Mouse (Mus musculus) brain, embryonic 14.5 days (tissue): ENCODE data around the gene Scimp.

Experiments used
- CTCF ChIP-seq: fragments of 200-500 bp; IDR thresholded peaks from 2 replicates; pipeline ENCODE4 v1.5.1; 2012; ENCODE audit warnings: inconsistent platforms, mild to moderate bottlenecking, moderate library complexity, borderline replicate concordance; ENCODE audit not compliant: insufficient read depth, insufficient read length; ENCODE audit errors: extremely low read depth
- POLR2A ChIP-seq: fragments of 200-500 bp; IDR thresholded peaks from 2 replicates; pipeline ENCODE4 v1.6.1; 2012; ENCODE audit warnings: mild to moderate bottlenecking, inconsistent platforms, borderline replicate concordance; ENCODE audit not compliant: poor library complexity, insufficient read depth, insufficient read length, severe bottlenecking; ENCODE audit errors: extremely low read depth

- TF ChIP-seq CTCF (no peak), POLR2A (no peak)
Observed at GRCm38 (mm10) chr11:70792409-70792808, 20.0 kb downstream of the Scimp start.
